ENCODE assay signal across 27 mouse cellular contexts in the genomic region with DNA sequence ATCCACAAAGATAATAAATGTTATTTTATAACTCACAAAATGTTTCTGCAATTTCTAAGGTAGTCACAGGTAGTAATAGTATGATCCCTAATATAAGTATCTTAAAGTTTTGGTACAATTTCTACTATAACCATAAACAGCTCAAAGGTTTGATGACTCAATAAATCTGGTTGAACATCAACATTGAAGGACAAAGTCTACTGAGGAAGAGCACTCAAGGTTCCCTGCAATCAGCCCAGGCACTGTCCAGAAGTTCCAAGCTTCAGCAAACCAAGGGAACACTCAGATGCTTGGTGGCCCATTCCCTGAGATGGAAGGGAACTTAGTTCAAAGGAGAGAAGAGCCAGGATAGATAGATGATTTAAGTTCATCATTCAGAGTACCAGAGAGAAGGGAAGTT.
"Had no signal": no experiment of that assay in that cellular context is flagged by ENCODE, and none has a peak within 500 bp of the region (broad histone marks: within the 10 kb centered on the region; RNA-seq: fewer than 3 reads in every experiment).

No protein-coding gene starts in this region.

- H3K4me3 ChIP-seq: forebrain, embryonic 15.5 days; gastrocnemius, adult 2 months; heart, embryonic 10.5 days; heart, embryonic 12.5 days; hindbrain, embryonic 10.5 days; hindbrain, embryonic 12.5 days; kidney, embryonic 15.5 days; layer of hippocampus, adult 2 months; left cerebral cortex, adult 2 months; limb, embryonic 13.5 days; limb, embryonic 15.5 days; liver, embryonic 13.5 days; liver, embryonic 15.5 days had no signal

- ATAC-seq: forebrain, embryonic 15.5 days; forebrain, postnatal 0 days; hindbrain, embryonic 16.5 days; inflammation-experienced regulatory T-cells, adult 6 months had no signal

- H3K27me3 ChIP-seq: forebrain, embryonic 15.5 days; heart, embryonic 12.5 days; hindbrain, embryonic 12.5 days; kidney, embryonic 15.5 days; limb, embryonic 13.5 days; limb, embryonic 15.5 days; liver, embryonic 13.5 days; liver, embryonic 15.5 days had no signal

- H3K9me3 ChIP-seq: forebrain, embryonic 15.5 days; heart, embryonic 10.5 days; hindbrain, embryonic 10.5 days; hindbrain, embryonic 12.5 days; kidney, embryonic 15.5 days; limb, embryonic 13.5 days; limb, embryonic 15.5 days; liver, embryonic 13.5 days; liver, embryonic 15.5 days had no signal

- H3K36me3 ChIP-seq: forebrain, embryonic 15.5 days; hindbrain, embryonic 10.5 days; hindbrain, embryonic 12.5 days; kidney, embryonic 15.5 days; limb, embryonic 13.5 days; limb, embryonic 15.5 days; liver, embryonic 13.5 days; liver, embryonic 15.5 days had no signal

- H3K27ac ChIP-seq: forebrain, embryonic 15.5 days; gastrocnemius, adult 2 months; heart, embryonic 10.5 days; hindbrain, embryonic 10.5 days; hindbrain, embryonic 12.5 days; hindbrain, embryonic 14.5 days; kidney, embryonic 15.5 days; kidney, postnatal 0 days; layer of hippocampus, adult 2 months; left cerebral cortex, adult 2 months; limb, embryonic 13.5 days; limb, embryonic 15.5 days; liver, embryonic 13.5 days; liver, embryonic 15.5 days had no signal

- H3K4me2 ChIP-seq: forebrain, embryonic 15.5 days; heart, embryonic 12.5 days; hindbrain, embryonic 12.5 days; hindbrain, embryonic 14.5 days; kidney, embryonic 15.5 days; limb, embryonic 13.5 days; limb, embryonic 15.5 days; liver, embryonic 11.5 days; liver, embryonic 13.5 days; liver, embryonic 15.5 days had no signal

- H3K4me1 ChIP-seq: forebrain, embryonic 15.5 days; heart, embryonic 10.5 days; heart, embryonic 12.5 days; hindbrain, embryonic 10.5 days; hindbrain, embryonic 12.5 days; kidney, embryonic 15.5 days; limb, embryonic 13.5 days; limb, embryonic 15.5 days; liver, embryonic 13.5 days; liver, embryonic 15.5 days had no signal

- DNase-seq: forebrain, postnatal 0 days; gastrocnemius, adult 2 months; gastrocnemius, postnatal 10 days; gastrocnemius, postnatal 25 days; heart, adult 18-20 months; heart, postnatal 10 days; heart, postnatal 4 days; kidney, adult 11 months; kidney, postnatal 14 days; left cerebral cortex, postnatal 4 days; liver, embryonic 13.5 days had no signal

- H3K9ac ChIP-seq: forebrain, embryonic 15.5 days; forebrain, postnatal 0 days; heart, embryonic 12.5 days; hindbrain, embryonic 12.5 days; hindbrain, embryonic 14.5 days; kidney, embryonic 15.5 days; limb, embryonic 13.5 days; limb, embryonic 15.5 days; liver, embryonic 13.5 days; liver, embryonic 15.5 days had no signal
